Mouse (Mus musculus): ENCODE data around the gene Hdac7.

Gene Hdac7

GRCm38 (mm10) chr15:97787799-97788667 is 56.3 kb downstream of the Hdac7 start:
- no peak for DNase-seq (ENCODE audit: low spot score)

- DNase-seq (ENCODE audit: low spot score): no peak
Observed at GRCm38 (mm10) chr15:97787148-97787798, 57.0 kb downstream of the Hdac7 start.

- no peak for DNase-seq (ENCODE audit: low spot score)
Observed at GRCm38 (mm10) chr15:97786412-97787112, 57.7 kb downstream of the Hdac7 start.

- no peak for DNase-seq (ENCODE audit: low spot score)
Observed at GRCm38 (mm10) chr15:97785731-97786411, 58.4 kb downstream of the Hdac7 start.

GRCm38 (mm10) chr15:97784561-97785161 is 59.6 kb downstream of the Hdac7 start:
- no peak for DNase-seq (ENCODE audit: low spot score)

GRCm38 (mm10) chr15:97784092-97784559 is 60.2 kb downstream of the Hdac7 start:
- DNase-seq (ENCODE audit: low spot score): peak; percentile 74

GRCm38 (mm10) chr15:97782749-97783105 is 61.6 kb downstream of the Hdac7 start:
- peak; percentile 47 for DNase-seq (ENCODE audit: low spot score)

GRCm38 (mm10) chr15:97781961-97782748 is 62.1 kb downstream of the Hdac7 start:
- no peak for DNase-seq (ENCODE audit: low spot score)

- no peak for DNase-seq (ENCODE audit: low spot score)
Observed at GRCm38 (mm10) chr15:97780611-97781031, 63.7 kb downstream of the Hdac7 start.

GRCm38 (mm10) chr15:97779576-97779975 is 64.7 kb downstream of the Hdac7 start:
- no peak for DNase-seq (ENCODE audit: low spot score)

- no peak for DNase-seq (ENCODE audit: low spot score)
Observed at GRCm38 (mm10) chr15:97778311-97779098, 65.8 kb downstream of the Hdac7 start, which contains the start of gene Slc48a1. TSS of gene Slc48a1 (plus strand) at chr15:97778520.

GRCm38 (mm10) chr15:97776919-97777318 is 67.4 kb downstream of the Hdac7 start:
- DNase-seq (ENCODE audit: low spot score): no peak

GRCm38 (mm10) chr15:97776514-97776913 is 67.8 kb downstream of the Hdac7 start:
- no peak for DNase-seq (ENCODE audit: low spot score)

GRCm38 (mm10) chr15:97773961-97774370 is 70.3 kb downstream of the Hdac7 start:
- no peak for DNase-seq (ENCODE audit: low spot score)

- no peak for DNase-seq (ENCODE audit: low spot score)
Observed at GRCm38 (mm10) chr15:97773108-97773507, 71.2 kb downstream of the Hdac7 start.

- no peak for DNase-seq (ENCODE audit: low spot score)
Observed at GRCm38 (mm10) chr15:97770280-97770679, 74.0 kb downstream of the Hdac7 start.

- DNase-seq (ENCODE audit: low spot score): no peak
Observed at GRCm38 (mm10) chr15:97768192-97768591, 76.1 kb downstream of the Hdac7 start.

- peak; percentile 45 for DNase-seq (ENCODE audit: low spot score)
Observed at GRCm38 (mm10) chr15:97767280-97768186, 76.8 kb downstream of the Hdac7 start, which contains the start of gene Rapgef3. TSS of gene Rapgef3 (minus strand) at chr15:97767972.
